Mouse (Mus musculus): ENCODE measurements around the gene Psma1. TPM values are rescaled to one million over a fixed set of nuclear protein-coding genes. Genes with fewer than 3 reads are reported as not detected.

Gene Psma1
- 133 TPM for polyA plus RNA-seq (2014; fragmentation: Illumina TruSeq; extraction: RNeasy Lipid Tissue Mini Kit (QIAGEN cat#74804); ENCODE audit: insufficient read depth, low read depth, low replicate concordance)

DNA sequence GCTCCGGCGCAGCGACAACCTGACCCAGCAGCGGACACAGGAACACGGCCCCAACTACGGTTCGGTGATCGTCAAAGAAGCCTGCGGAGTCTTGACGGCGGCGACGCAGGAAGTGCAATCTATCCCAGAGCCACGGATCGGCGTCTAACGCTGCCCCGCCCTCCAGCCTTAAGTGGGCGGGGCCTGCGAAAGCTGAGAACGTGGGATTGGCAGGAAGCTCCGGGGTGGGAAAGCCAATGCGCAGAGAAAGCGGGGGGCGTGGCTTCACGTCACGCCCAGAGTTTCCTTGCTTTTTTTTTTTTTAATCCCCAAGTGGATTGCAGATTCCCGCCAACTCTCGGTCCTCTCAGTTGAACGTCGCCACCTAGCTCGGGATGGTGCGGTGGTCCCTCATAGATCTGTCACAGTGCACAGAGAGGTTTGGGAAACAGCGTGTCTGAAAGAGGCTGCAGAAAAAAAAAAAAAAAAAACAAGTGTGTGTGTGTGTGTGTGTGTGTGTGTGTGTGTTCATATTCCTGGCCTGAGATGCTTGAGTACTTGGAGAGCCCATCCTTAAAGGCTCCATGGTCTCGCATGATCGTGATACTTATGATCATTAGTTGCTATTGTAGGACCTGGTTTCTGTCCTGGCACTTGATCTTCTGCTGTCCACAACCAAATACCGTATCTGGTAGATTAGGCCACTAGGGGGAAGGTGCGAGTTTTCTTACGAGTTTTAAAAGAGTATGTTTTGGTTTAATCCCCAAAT, at the start of gene Psma1:
Gene Psma1 (minus strand): TSS at position 114 of the 748 bp plus-strand sequence.

DNA sequence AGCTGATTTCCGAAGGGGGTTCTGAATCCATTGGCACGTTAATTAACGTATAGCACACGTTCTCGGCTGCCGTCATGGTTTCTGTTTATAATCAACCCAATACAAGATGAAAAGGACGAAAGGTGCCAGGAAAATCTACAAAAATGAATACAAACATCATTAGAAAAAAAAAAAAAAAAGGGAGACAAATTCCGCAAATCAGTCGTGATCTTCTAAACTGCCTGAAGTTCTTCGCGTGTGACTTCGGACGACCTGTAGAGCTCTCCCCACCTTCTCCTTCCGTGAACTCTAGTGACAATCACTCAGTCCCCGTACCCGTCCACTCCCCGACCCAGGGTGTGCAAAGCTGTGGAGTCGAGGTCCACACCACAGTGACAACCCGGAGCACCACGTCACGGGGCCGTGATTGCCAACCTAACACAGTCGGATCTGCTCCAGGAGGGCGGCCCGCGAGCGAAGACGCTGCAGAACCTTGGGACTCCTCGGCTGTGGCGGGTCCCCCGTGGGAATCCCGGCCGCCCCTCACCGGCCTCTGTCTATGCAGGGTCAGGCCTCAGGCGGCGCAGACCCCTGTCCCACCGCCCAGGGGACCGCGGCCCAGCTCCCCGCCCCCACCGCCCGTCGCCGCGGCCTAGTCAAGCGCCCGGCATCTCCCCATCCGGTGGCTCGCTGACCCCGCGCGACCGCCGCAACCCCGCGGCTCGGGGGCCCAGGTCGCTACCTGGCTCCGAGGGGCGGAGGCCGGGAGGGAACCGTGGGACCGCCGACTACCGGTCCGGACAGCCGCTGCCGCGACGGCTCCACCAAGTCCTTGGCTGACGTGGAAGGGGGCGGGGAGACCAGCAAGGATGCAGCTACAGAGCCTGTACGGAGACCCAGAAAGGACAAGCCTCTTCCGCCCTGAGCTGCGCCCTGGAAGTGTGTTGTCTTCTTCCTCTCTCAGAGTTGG, 21.8 kb downstream of the Psma1 start, which contains the start of gene Copb1:
Gene Copb1 (minus strand): TSS at position 827 of the 949 bp plus-strand sequence.

Other genes starting within 250 kb of the Psma1 start
- gene Rras2, start 158.3 kb downstream of the Psma1 start, polyA plus RNA-seq (2014; fragmentation: Illumina TruSeq; extraction: RNeasy Lipid Tissue Mini Kit (QIAGEN cat#74804); ENCODE audit: insufficient read depth, low read depth, low replicate concordance): 48.4 TPM
- 66.0 TPM for gene Copb1, start 21.4 kb downstream of the Psma1 start, polyA plus RNA-seq (2014; fragmentation: Illumina TruSeq; extraction: RNeasy Lipid Tissue Mini Kit (QIAGEN cat#74804); ENCODE audit: insufficient read depth, low read depth, low replicate concordance)
- 4.5 TPM for gene Pde3b, start 139.2 kb upstream of the Psma1 start, polyA plus RNA-seq (2014; fragmentation: Illumina TruSeq; extraction: RNeasy Lipid Tissue Mini Kit (QIAGEN cat#74804); ENCODE audit: insufficient read depth, low read depth, low replicate concordance)

Data from lung, adult 10 weeks (tissue).